Mouse (Mus musculus) lung, embryonic 14.5 days (tissue): ENCODE results near the gene Olfr68. TPM values are rescaled to one million over a fixed set of nuclear protein-coding genes. Genes with fewer than 3 reads are reported as not detected.
"Not testable (repeated sequence)": the region's sequence is repeated elsewhere in the genome, so short reads cannot be mapped to it uniquely, and the experiment has no call there.

Experiments
- ATAC-seq: fragments of 200-750 bp; cut with Nextera tagmentation; 2 replicates; pipeline ENCODE4 v1.8.0; 2017; ENCODE audit warnings: mild to moderate bottlenecking, moderate TSS enrichment, moderate library complexity; ENCODE audit not compliant: insufficient read depth
- DNase-seq: peaks from one replicate; pipeline ENCODE4 v3.0.0-alpha.2; 2015
- H3K27ac ChIP-seq: fragments of 300-500 bp; sonication (generic); 2 replicates; pipeline ENCODE4 v1.5.1; 2014; ENCODE audit warnings: low read depth, mild to moderate bottlenecking, moderate library complexity
- H3K27me3 ChIP-seq: fragments of 300-500 bp; sonication (generic); 2 replicates; pipeline ENCODE4 v1.6.1; 2014; ENCODE audit warnings: low read length, control low read depth; ENCODE audit not compliant: insufficient read depth
- H3K36me3 ChIP-seq: fragments of 300-500 bp; sonication (generic); 2 replicates; pipeline ENCODE4 v1.6.1; 2014; ENCODE audit warnings: control low read depth; ENCODE audit not compliant: insufficient read depth
- H3K4me1 ChIP-seq: fragments of 300-500 bp; sonication (generic); 2 replicates; pipeline ENCODE4 v1.6.1; 2014; ENCODE audit warnings: antibody characterized with exemption, control low read depth; ENCODE audit not compliant: insufficient read depth
- H3K4me2 ChIP-seq: fragments of 300-500 bp; sonication (generic); 2 replicates; pipeline ENCODE4 v1.6.1; 2014; ENCODE audit warnings: mild to moderate bottlenecking
- H3K4me3 ChIP-seq: fragments of 300-500 bp; sonication (generic); 2 replicates; pipeline ENCODE4 v1.5.1; 2014; ENCODE audit warnings: low read depth, low read length
- H3K9ac ChIP-seq: fragments of 300-500 bp; sonication (generic); 2 replicates; pipeline ENCODE4 v1.6.1; 2014
- H3K9me3 ChIP-seq: fragments of 300-500 bp; sonication (generic); 2 replicates; pipeline ENCODE4 v1.6.1; 2016; ENCODE audit warnings: low read depth, low read length, control low read depth
- CTCF ChIP-seq: IDR thresholded peaks from 2 replicates; pipeline ENCODE4 v1.5.1; 2016; ENCODE audit warnings: antibody characterized with exemption, low read depth
- WGBS: fragments of 180-500 bp; shearing (Covaris S2); extraction: QIAGEN DNeasy Blood & Tissue Kit; methylation state at CpG from one replicate; pipeline ENCODE4 v1.1.7; 2014; 5-methylcytosine and 5-hydroxymethylcytosine counted together
- polyA plus RNA-seq: library from polyadenylated mRNA; unstranded; fragments of >200 nt; fragmentation: Nextera tagmentation; extraction: Ambion mirVana; gene quantifications from 2 replicates; pipeline ENCODE4 v1.2.1, GENCODE M21; 2014

Gene Olfr68
- polyA plus RNA-seq: not detected in 2 replicates

DNA sequence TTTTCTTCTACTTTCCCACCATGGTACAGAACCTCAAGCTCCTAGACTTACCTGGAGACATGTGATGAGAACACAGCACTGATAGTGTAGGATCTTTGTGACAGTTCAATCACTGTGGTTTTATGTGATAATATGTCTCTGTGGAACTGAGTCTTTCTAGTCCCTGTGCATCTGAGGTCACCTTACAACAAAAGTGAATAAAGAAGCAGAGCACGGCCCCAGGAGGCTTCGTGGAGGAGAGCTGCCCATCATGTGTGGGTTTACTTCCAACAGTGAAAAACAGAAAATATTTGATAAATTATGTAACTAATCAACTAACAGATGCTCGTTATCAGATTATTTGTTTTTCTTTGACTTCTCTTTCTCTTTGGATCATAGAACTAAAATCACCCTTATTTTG is at the start of gene Olfr68:
Gene Olfr68, minus strand, starts transcription at position 101 of the 400 bp plus-strand sequence.
- ATAC-seq (no peak), DNase-seq (no peak)
- WGBS: 72% methylated on average over 3 of the region's 3 CpGs
- Histone ChIP-seq H3K36me3 (no peaks in the 10 kb centered on the region), H3K4me3 (no peak within 1 kb of the TSS), H3K9me3 (no peaks in the 10 kb centered on the region), H3K27ac (no peak within 1 kb of the TSS), H3K4me2 (no peak within 1 kb of the TSS), H3K9ac (no peak within 1 kb of the TSS), H3K27me3 (no peaks in the 10 kb centered on the region), H3K4me1 (no peaks in the 10 kb centered on the region)
- no peak for TF ChIP-seq CTCF

DNA sequence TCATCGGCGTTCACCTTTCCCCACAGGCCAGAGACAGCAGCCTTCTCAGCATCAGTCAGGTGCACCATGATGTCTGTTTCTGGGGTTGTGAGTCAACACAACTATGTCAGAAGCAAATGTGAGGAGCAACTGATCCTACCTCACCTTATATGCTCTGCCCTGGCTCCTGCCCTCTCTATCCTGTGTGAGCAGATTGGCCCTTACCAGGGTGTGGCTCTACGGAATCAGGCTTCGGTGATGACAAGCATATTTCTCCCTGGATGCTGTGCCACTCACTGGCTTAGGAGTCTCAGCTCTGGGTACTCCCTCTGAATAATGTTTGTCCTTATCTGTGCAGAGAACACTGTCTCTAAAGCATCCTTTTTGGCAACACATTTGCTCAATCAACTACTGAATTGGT is 48.3 kb upstream of the Olfr68 start, which contains the start of gene Hbb-bs:
Gene Hbb-bs, minus strand, starts transcription at position 289 of the 400 bp plus-strand sequence.
- no peaks in the 10 kb centered on the region for H3K27me3 ChIP-seq
- H3K9me3 ChIP-seq: no peaks in the 10 kb centered on the region
- no peak for TF ChIP-seq CTCF
- H3K9ac ChIP-seq: no peak within 1 kb of the TSS
- H3K4me1 ChIP-seq: no peaks in the 10 kb centered on the region
- no peak within 1 kb of the TSS for H3K4me2 ChIP-seq
- no peak for DNase-seq
- H3K36me3 ChIP-seq: no peaks in the 10 kb centered on the region
- WGBS: 91% methylated on average over 4 of the region's 4 CpGs
- H3K4me3 ChIP-seq: no peak within 1 kb of the TSS
- ATAC-seq: peak; percentile 83
- H3K27ac ChIP-seq: no peak within 1 kb of the TSS

DNA sequence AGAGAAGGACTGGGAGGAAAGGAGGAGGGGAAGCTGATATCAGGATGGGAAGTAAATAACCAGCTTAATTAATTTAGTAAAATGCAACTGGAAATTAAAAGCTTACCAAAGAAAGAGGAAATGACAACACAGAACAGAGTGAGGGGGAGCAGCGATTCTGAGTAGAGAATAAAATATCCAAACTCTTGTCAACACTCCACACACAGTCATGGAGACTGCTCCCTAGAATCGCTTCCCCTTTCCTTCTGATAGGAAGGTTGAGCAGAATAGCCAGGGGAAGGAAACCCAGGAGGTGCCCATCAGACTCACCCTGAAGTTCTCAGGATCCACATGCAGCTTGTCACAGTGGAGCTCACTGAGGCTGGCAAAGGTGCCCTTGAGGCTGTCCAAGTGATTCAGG is 47.6 kb upstream of the Olfr68 start:
- no CpG with 5 or more reads among the region's 2 CpGs for WGBS
- not testable (repeated sequence) for H3K27me3 ChIP-seq, H3K27ac ChIP-seq, DNase-seq, H3K4me1 ChIP-seq, H3K4me2 ChIP-seq, H3K9me3 ChIP-seq, ATAC-seq, H3K36me3 ChIP-seq, H3K9ac ChIP-seq, H3K4me3 ChIP-seq

DNA sequence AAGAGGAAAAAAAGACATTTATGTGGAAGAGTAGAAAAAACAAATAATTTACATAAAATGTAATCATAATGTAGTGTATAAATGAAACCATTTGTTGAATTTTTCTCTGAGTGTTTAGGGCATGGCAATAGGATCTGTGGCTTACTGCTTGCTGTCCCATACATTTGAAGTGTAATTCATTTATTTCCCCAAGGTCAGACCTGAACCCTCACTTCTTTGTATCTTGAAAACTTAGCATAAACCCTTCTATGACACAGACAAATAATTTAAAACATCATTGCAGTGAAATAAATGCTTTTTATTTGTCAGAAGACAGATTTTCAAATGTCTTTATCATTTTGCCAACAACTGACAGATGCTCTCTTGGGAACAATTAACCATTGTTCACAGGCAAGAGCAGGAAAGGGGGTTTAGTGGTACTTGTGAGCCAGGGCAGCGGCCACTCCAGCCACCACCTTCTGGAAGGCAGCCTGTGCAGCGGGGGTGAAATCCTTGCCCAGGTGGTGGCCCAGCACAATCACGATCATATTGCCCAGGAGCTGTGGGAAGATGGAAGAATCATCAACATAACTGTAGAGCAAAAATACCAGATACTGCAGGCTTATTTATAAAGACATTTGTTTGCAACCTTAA is 46.9 kb upstream of the Olfr68 start:
- TF ChIP-seq CTCF: no peak
- Histone ChIP-seq H3K4me1 (no peaks in the 10 kb centered on the region), H3K9ac (no peak overlapping the region), H3K36me3 (no peaks in the 10 kb centered on the region), H3K9me3 (no peaks in the 10 kb centered on the region), H3K27me3 (no peaks in the 10 kb centered on the region), H3K27ac (no peak overlapping the region), H3K4me3 (no peak overlapping the region), H3K4me2 (no peak overlapping the region)
- 50% methylated on average over 3 of the region's 3 CpGs for WGBS
- DNase-seq: no peak
- ATAC-seq: no peak; the same call in 1 of the 2 replicates

DNA sequence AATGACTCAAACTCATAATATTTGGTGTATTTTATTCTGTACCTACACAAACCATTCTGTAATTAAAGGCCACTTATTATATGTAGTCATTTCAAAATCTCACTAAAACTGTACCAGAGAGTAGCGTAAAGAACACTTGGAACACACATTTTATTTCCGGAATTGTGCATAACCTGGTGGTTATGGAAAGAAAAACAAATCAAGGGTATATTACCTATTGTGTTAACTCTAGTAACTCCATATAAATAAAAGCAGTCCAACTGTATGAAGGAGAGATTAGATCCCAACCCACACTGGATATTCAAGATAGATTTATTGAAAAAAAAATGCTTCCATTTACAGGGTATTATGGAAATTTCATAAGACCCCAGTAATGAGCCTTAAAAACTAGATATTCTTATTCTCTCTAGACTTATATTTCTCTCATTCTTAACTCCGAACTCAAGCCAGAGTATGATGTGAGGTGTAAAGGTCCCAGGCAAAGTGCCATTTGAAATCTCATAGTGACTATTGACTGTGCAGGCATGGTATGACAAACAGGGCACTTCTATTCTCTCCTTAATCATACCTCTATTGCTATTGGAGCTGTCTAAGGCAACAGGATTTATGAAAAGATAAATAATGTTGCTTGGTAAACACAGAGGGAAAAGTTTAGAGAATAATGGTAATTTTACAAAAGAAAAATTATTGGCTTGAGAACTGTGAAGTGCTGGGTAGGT is 46.2 kb upstream of the Olfr68 start:
- ATAC-seq (peak; percentile 63; the same call in 1 of the 2 replicates), DNase-seq (no peak)
- Histone ChIP-seq H3K27me3 (no peaks in the 10 kb centered on the region), H3K27ac (no peak overlapping the region), H3K4me2 (no peak overlapping the region), H3K9me3 (no peaks in the 10 kb centered on the region), H3K9ac (no peak overlapping the region), H3K36me3 (no peaks in the 10 kb centered on the region), H3K4me3 (no peak overlapping the region), H3K4me1 (no peaks in the 10 kb centered on the region)
- TF ChIP-seq CTCF: no peak
- 86% methylated on average over 3 of the region's 3 CpGs for WGBS

DNA sequence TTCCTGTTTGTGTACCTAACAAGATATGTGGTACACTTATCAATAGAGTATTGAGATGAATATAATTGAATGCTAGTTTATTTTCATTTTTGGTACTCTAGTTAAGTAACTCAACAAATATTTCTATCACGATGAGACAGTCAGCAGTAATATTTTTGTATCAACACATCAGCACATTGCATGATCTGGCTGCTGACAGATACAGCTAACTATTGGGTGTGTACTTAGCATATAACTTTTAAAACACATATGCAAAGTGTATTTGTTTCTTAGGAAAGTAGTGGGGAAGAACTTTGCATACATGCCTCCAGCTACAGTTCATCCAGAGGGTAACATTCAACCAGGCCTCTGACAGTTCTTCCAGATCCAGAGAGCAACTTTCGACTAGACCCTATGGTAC is 45.1 kb upstream of the Olfr68 start:
- WGBS: 75% methylated on average over 2 of the region's 2 CpGs
- Histone ChIP-seq H3K27me3 (no peaks in the 10 kb centered on the region), H3K4me1 (no peaks in the 10 kb centered on the region), H3K9me3 (no peaks in the 10 kb centered on the region), H3K9ac (no peak overlapping the region), H3K4me3 (no peak overlapping the region), H3K27ac (no peak overlapping the region; the same call in 1 of the 2 replicates), H3K36me3 (no peaks in the 10 kb centered on the region), H3K4me2 (no peak overlapping the region)
- ATAC-seq: no peak
- TF ChIP-seq CTCF: no peak
- DNase-seq: no peak

DNA sequence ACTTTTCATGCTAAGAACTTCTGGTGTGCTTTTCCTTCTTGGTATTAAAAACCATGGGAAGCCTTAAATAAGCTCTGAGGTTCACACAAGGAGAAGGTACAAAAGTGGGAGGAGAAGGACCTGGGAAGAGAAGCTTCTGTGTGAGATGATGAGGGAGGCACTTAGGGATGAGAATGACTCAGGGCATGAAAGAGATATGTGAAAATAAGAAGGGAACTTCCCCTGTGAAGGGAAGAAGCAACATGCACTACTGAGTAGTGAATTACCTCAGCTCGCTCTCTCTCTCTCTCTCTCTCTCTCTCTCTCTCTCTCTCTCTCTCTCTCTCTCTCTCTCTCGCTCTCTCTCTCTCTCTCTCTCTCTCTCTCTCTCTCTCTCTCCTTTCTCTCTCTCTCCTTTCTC is 35.6 kb upstream of the Olfr68 start:
- not testable (repeated sequence) for H3K4me3 ChIP-seq, H3K4me2 ChIP-seq, DNase-seq, H3K36me3 ChIP-seq, H3K4me1 ChIP-seq, H3K27ac ChIP-seq, H3K9ac ChIP-seq, ATAC-seq, H3K9me3 ChIP-seq, H3K27me3 ChIP-seq
- 100% methylated on average over 1 of the region's 2 CpGs for WGBS
